Mouse (Mus musculus) gastrocnemius, postnatal 10 days (tissue): ENCODE results near the gene Prpf18. TPM values are rescaled to one million over a fixed set of nuclear protein-coding genes. Genes with fewer than 3 reads are reported as not detected.
A peak's percentile ranks its signal among the peaks of the same experiment; 100 is the strongest.
"Not testable (repeated sequence)": the region's sequence is repeated elsewhere in the genome, so short reads cannot be mapped to it uniquely, and the experiment has no call there.

Source experiments
- DNase-seq: peaks from one replicate; pipeline ENCODE4 v3.0.0; 2021; ENCODE audit warnings: mixed read lengths
- long read RNA-seq, 2 experiments: library from polyadenylated mRNA; stranded (forward); transcript quantifications; one replicate each; pipeline ENCODE4 v2.0.0; 2021
- total RNA-seq, 2 experiments: library from RNA; stranded (reverse); gene quantifications; 2 replicates each; pipeline ENCODE4 v1.2.3; 2021

Prpf18 gene
- 10 to 100 TPM; 34.3 to 35.4 TPM for total RNA-seq
- long read RNA-seq, experiment 1, transcript Prpf18-201 (10 exons, 3,522 nt): major isoform, 28 of 41 reads
- long read RNA-seq, experiment 1, partial matches to known transcripts: 0 of 41 reads
- long read RNA-seq, experiment 1, other reads (novel, unspliced or antisense): 13 of 41 reads
- long read RNA-seq, experiment 2, transcript Prpf18-201 (10 exons, 3,522 nt): major isoform, 25 of 31 reads
- long read RNA-seq, experiment 2, partial matches to known transcripts: 1 of 31 reads
- long read RNA-seq, experiment 2, other reads (novel, unspliced or antisense): 5 of 31 reads

GRCm38 (mm10) chr2:4651500-4652285 lies at the start of gene Prpf18:
TSS of gene Prpf18 (minus strand) at chr2:4652113.
- peak; percentile 84 for DNase-seq

- peak; percentile 5 for DNase-seq
These were observed 28.0 kb upstream of the Prpf18 start for GRCm38 (mm10) chr2:4679886-4680285.

- DNase-seq: no peak
These were observed 19.7 kb upstream of the Prpf18 start for GRCm38 (mm10) chr2:4671636-4672035.

GRCm38 (mm10) chr2:4669701-4670100 lies 17.8 kb upstream of the Prpf18 start:
- DNase-seq: no peak

- no peak for DNase-seq
These were observed 16.7 kb upstream of the Prpf18 start for GRCm38 (mm10) chr2:4668626-4669025.

- no peak for DNase-seq
These were observed 8.8 kb upstream of the Prpf18 start for GRCm38 (mm10) chr2:4660677-4661076.

- no peak for DNase-seq
These were observed 2.3 kb downstream of the Prpf18 start for GRCm38 (mm10) chr2:4649646-4650045.

GRCm38 (mm10) chr2:4648094-4648493 lies 3.8 kb downstream of the Prpf18 start:
- no peak for DNase-seq

- DNase-seq: no peak
These were observed 6.8 kb downstream of the Prpf18 start for GRCm38 (mm10) chr2:4645066-4645465.

GRCm38 (mm10) chr2:4638189-4638588 lies 13.7 kb downstream of the Prpf18 start:
- DNase-seq: no peak

- no peak for DNase-seq
These were observed 15.3 kb downstream of the Prpf18 start for GRCm38 (mm10) chr2:4636656-4637055.

GRCm38 (mm10) chr2:4635804-4636203 lies 16.1 kb downstream of the Prpf18 start:
- no peak for DNase-seq

GRCm38 (mm10) chr2:4630197-4630835 lies 21.6 kb downstream of the Prpf18 start:
- no peak for DNase-seq

- DNase-seq: no peak
These were observed 22.4 kb downstream of the Prpf18 start for GRCm38 (mm10) chr2:4629470-4629869.

GRCm38 (mm10) chr2:4628920-4629319 lies 23.0 kb downstream of the Prpf18 start:
- DNase-seq: no peak

GRCm38 (mm10) chr2:4626911-4627310 lies 25.0 kb downstream of the Prpf18 start:
- DNase-seq: no peak

GRCm38 (mm10) chr2:4621471-4621985 lies 30.4 kb downstream of the Prpf18 start:
- DNase-seq: no peak

- DNase-seq: peak; percentile 72
These were observed 31.1 kb downstream of the Prpf18 start for GRCm38 (mm10) chr2:4620640-4621401.

- no peak for DNase-seq
These were observed 31.9 kb downstream of the Prpf18 start for GRCm38 (mm10) chr2:4619893-4620593.

GRCm38 (mm10) chr2:4619126-4619525 lies 32.8 kb downstream of the Prpf18 start:
- DNase-seq: not testable (repeated sequence)

GRCm38 (mm10) chr2:4616995-4617394 lies 34.9 kb downstream of the Prpf18 start:
- no peak for DNase-seq
